Mouse (Mus musculus): ENCODE measurements around the gene Susd1.

Gene Susd1

DNA sequence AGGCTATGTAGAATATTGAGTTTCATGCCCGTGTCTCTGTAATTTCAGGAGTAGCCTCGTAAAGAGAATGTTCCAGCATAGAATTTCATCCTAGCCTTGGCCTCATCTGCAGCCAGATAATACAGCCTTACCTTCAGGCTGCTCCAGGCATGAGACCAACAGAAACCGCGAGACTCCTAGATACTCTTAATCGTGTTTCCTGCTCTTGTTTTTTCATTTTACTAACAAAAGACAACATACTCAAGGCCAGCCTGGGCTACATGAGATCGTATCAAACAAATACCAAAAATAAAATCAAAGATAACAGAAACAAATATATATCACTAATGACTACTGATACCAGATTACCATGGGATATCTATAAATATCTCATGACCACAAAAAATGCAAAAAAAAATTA is 9.3 kb downstream of the Susd1 start:
- no peak for DNase-seq (ENCODE audit: low spot score)

DNA sequence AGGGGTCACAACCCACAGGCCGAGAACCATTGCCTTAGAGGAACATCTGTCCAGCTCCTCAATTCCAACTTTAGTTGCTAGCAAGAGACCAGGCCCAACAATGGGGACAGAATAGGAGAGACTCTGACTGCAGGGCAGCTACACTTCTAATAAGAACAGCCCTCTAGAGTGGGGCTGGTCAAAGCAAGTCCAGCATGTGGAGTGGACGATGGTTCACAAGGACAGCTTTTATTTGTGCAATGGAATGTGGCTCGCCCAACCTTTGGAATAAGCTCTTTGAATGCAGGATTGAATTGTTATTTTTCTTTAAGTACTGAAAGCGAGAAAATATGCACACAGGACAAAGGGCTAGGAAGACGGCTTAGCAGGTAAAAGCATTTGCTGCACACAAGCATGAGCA is 12.0 kb downstream of the Susd1 start:
- no peak for DNase-seq (ENCODE audit: low spot score)

DNA sequence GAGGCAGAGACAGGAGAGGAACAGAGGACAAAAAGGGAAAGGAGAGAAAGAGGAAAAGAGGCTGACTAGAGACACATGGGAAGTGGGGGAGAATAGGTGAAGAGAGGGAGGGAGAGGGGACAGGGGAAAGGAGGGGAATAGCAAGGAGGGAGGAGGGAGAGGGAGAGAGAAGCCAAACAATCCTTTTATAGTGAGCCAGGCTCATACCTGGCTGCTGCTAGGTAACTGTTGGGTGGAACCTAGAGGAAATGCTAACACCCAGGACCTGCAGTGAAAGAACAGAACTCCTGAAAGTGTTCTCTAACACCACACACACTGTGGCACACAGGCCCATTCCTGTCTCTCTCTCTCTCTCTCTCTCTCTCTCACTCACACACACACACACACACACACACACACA is 15.6 kb downstream of the Susd1 start:
- DNase-seq (ENCODE audit: low spot score), result no peak

DNA sequence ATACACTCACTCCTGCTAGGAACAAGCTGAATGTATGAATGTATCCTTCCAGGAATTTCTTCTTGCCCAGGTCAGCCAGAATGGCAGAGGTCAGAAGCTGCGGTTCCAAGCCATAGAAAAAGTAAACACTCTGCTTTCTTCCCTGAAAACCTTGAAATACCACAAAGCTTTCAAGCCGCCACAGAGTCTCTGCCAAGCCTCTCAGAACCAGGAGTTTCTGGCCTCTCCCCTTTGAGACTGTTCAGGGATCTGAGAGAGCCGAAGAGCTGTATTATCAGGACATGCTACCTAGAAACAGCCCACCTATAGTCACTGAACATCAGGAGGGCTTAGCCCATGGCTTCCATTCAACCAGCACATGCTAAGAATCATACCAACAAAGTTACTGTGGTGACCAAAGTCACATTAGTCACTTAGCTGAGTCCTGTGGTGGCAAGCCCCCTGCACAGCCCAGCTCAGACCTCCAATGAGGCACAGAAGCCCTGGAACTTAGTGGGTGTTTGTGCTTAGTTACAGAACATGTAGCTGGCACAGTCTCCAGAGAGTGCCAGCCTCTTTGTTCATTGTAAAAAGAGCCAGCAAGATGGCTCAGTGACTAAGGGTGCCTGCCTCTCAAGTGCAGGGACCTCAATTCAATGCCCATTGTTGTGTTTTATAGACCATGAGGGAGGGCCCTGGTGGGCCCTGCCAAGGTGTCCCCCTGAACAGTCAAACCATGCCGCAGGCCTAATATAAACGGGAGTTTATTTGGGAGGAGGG is 16.2 kb downstream of the Susd1 start:
- no peak for DNase-seq (ENCODE audit: low spot score)

DNA sequence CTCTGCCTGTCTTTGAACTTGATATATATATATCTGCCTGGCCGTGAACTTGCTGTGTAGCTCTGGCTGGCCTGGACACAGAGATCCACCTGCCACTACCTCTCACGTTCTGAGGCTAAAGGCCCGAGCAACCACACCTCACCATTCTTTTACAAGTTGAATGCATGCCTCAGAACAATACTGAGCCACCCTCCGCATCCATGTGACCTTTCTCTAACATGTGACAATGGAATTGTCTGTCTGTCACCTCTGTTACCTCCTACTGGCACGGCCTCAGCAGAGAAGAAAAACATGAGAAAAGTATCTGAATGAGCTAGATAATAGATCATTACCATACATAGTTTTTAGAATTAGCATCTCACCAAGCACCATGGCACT is 17.1 kb downstream of the Susd1 start:
- no peak for DNase-seq (ENCODE audit: low spot score)

DNA sequence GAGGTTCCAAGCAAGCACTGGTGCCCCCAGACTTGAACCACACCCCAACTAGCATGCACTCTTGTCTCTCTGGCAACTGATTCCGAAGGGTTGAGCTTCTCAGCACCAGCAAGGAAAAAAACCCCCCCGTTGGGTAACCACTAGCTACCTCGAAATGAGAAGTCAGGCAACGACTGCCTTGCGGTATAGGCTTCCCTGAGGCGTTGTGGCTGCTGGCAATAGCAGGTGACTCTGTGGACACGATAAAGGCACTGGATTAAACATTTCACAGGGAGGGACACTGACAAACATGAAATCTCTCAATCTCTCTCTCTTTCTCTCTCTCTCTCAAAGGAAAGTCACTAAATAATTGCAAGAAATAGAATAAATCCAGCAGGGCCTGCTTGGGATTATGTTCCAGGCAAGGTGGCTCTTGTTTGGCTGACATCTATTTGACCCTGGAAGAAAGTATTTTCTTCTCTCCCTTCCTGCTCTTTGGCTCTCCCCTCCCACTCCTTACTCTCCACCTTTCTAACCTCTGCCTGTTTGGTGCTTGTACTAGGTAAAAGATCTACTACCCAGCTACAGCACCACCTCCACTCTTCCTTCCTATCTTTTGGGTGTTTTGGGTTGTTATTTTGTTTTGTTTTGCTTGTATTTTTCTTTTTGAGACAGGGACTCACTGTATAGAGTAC is 17.6 kb downstream of the Susd1 start:
- no peak for DNase-seq (ENCODE audit: low spot score)

DNA sequence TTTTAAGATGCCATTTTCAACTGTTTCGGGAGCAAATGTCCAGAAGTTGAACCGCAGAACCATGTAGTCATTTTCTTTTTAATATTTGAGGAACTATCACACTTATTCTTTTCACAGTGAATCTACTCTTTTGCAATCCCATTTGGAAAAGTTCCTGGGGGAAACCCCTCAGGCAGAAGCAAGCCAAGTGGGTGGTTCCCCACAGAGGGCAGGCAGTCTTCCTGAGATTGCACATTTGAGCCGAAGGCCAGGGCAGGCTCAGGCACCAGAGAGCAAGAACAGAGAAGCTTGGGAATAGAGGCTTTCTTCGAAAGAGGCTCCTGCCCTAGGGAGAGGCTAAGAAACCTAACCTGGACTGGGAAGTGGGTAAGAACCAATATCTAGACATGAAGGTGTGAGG is 19.2 kb downstream of the Susd1 start:
- no peak for DNase-seq (ENCODE audit: low spot score)

DNA sequence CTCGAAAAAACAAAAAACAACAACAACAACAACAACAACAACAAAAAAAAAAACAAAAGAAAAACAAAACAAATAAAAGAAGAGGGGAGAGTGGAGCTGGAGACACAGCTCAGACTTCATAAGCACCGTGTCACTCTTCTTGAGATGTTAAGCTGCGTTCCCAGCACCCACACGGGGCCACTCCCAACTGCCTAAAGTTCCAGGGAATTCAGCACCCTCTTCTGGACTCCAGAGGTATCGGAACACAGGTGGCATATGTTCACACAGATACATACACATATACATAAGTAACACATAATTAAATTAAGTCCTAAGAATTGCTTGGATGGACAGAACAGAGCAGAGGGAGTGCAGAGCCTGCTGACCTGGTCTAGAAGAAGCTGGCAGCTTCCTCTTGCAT is 25.0 kb downstream of the Susd1 start:
- DNase-seq (ENCODE audit: low spot score), result no peak

DNA sequence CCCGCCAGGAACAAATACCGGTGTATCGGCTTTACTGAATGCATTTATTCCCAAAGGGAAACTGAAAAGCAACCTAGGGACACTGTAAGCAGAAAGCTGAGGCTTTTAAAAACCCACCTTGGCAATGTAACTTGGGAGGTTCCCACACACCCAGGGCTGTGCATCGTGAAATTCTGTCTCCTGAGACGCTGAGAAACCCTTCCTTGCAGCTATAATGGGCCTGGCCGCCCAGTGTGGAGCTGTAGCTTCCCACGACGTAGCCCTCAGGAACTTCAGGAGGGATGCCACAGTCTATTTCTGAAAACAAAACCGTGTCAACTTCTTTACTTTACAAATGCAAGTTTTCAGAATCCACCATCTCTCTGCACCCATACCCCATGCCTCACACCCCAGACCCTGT is 27.3 kb downstream of the Susd1 start:
- DNase-seq (ENCODE audit: low spot score), result no peak

DNA sequence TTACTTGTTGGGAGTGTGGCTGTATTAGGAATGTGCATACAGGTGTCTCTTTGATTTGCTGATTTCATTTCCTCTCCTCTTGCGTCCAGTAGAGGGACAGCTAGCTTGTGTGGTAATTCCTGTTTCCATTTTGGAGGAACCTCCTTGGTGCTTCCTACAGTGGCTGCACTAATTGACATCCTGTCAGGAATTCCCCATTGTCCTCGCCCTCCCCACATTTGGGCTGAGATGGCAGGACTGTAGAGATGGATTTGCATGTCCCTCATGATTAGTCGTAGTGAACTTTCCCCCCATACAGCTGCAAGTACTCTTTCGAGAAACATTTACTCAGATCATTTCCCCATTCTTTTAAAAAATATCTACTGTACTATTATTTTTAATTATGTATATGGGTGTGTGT is 30.7 kb downstream of the Susd1 start:
- DNase-seq (ENCODE audit: low spot score), result no peak

DNA sequence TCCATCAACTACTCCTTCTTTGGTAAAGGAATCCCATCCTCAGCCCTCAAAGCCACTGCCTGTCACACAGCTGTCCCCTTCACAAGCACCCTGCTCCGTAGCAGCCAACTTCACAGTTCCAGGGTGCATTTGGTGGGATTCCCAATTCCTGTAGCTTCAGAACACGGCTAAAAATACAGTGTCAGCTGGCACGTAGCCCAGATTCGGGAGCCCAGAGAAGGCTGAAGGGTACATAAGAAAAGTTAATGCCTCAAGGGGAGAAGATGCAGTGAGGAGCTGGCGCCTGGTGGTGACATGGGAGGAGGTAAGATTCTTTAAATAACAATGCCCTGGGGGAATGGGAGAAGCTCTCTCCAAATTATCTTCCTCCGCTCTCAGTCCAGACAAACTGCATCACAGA is 34.1 kb downstream of the Susd1 start:
- DNase-seq (ENCODE audit: low spot score), result no peak

DNA sequence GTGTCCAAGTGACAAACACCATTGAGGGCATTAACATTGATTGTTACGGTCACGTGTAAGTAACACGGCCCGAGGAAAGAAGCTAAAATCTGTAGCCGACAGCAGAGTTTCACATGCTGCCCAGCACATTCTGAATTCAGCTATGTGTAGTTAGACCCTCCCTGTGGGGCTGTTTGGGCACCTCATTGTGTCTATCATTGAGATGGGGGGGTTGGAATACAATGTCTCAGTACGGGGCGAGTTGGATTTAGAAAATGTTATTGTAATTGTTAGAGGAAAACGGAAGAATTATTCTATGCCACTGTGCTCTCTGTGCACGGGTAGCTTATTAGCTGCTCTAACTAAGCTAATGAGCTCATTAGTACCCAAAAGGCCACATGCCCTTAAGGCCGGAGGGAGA is 37.5 kb downstream of the Susd1 start:
- no peak for DNase-seq (ENCODE audit: low spot score)

DNA sequence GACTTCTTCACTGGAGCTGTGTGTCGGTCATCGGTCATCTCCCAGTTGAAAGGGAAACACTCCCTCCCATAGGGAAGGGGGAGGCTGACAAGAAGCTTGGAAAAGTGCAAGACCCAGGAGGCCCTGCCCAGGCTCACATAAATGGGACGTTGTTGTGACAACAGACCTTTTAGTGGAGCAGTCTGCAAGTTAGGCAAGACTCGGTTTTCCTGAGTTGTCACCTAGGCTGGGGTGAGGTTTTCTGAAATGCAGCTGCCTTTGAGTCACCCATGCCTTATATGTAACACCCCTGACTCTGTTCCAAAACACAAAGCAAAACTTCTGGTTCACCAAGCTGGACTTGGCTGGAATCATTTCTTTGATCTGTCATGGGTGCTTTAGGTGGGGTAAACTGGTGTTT is 39.1 kb downstream of the Susd1 start:
- no peak for DNase-seq (ENCODE audit: low spot score)

DNA sequence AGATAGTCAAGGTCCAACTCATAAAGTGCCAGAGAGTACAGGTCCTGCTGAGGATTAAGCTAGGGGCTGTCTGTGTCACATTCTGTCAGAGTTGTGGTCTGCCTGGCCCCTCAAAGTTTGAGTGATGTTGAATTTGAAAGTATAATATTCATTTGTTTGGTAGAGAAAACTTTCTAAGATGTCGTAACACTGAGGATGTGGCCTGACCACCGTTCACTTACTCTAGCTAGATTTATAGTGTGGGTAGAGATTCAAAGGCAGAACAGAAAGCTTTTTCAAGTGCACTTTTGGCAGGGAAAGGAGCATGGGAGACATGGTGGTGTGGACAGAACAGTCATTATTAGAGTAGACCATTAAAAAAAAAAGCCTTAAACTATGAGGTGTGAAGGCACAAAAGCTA is 42.9 kb downstream of the Susd1 start:
- DNase-seq (ENCODE audit: low spot score), result no peak

DNA sequence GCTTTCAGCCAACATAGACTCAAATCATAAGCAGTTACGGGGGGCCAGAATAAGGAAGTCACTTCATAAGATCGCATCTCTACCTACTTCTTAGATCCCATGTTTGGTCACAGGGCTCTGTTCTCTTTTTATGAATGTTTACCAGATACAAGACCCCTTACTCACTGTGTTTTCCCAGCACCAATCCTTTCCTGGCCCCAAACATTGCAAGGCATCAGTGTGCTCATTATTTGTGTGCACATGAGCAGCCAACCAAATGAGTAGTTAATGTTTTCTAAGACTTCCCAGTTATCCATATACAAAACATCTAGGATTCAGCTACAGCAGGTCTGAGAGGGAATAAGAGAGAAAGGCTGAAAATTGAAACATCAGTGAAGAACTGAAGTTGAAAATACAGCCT is 44.3 kb downstream of the Susd1 start:
- DNase-seq (ENCODE audit: low spot score), result no peak

DNA sequence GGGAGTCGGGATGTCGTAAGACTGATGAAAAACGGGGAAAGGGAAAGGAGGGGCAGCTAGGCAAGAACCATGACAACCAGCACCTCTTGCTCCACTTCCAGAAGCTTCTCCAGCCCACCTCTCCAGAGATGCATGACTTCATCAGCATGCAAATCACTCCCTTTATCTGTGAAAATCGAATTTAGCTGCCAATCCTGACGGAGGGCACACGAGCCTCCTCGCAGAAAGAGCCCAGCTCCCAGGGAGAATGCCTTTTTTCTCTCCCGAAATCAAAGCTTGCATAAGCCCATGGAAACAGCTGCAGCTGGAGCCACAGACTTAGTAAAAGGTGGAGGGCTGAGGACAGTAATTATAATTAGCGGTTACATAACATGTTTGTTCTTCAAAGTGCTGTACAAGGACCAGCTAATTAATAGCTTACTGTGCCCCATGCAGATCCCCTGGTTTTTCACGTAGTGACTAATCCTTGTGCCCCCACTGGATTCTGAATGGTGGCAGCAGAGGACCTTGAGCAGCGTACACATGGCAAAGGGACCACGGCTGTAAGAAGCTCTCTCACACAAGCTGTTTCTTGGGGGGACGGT is 49.9 kb downstream of the Susd1 start:
- peak; percentile 20 for DNase-seq (ENCODE audit: low spot score)

DNA sequence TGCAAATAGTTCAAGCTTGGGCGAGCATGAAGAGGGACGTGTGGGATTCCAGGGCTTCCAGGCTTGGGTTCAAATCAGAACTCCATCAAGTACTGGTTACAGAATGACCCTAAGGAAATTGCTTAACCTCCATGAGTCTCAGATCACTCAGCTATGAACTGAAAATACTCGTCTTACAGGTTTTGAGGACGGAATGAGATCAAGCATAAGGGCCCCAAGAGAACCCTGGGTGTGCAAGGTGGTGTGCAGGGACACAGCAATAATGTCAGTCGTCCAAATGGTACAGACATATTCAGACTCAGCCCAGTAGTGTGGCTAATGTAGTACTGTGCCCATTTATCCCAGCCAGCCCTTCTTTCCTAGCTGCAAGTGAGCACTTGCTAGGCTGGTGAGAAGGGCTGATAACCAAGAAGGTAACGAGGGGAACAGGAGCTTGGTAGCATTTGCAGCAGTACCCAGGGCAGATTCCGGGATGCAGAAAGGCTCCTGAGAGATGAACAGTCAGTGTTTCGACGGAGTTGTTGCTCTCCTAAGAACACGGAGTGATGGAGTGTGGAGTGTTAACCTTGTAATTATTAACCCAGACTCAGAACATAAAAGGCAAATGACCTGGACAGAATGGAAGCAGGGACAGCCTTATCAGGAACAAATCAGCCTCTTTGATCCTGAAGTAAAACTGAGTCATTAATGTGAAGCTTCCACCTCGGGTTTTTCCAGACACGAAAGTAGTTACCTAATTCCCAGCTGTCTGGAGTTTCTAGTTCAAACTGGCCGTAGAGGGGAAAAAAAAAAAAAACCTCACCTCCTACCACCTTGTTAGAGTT is 50.8 kb downstream of the Susd1 start:
- no peak for DNase-seq (ENCODE audit: low spot score)

DNA sequence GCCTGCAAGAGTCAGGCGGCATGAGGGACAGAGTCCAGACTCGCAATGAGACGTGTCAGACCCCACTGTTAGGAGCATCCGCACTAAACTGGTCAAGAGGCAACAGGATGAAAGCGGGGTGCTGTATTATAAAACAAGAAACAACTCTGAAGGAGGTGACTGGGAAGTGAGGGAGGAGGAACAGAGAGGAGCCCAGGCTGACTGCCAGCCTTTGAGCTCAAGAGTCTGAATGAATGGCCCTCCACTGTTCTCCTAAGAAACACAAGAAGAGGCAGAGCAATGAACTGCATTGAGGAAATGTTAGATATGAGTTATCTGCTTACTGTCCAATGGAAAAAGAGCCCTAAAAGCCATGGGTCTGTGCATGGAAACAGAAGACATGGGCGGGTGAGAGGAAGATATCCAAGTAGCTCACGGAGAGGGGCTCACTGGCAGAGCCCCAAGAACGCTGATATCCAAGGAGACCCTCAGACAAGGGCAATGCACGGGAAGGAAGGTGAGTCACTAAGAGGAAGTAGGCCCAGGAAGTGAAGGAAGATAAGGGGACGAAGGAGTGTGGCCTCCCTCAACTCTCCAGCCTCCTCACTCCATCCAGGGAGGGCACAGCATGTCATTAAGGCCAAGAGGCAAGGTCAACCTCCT is 53.1 kb downstream of the Susd1 start:
- DNase-seq (ENCODE audit: low spot score), result no peak

DNA sequence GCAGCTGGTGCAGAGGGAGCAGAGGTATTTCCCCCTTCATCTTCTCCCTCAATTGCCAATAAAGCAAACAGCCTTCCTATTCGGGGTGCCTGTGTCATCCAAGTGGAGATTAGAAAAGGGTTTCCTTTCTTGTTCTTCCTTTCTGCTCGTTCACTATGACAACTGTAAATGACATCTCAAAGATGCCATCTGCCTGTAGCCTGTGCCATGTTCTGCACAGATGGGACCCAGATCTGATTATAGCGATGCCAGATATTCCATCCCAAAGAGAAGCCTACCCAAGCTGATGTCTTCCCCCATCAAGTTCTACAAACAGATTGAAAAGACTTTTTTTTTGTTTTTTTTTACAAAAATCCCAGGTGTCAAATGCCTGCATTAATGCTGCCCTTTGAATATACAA is 54.6 kb downstream of the Susd1 start:
- peak; percentile 91 for DNase-seq (ENCODE audit: low spot score)

DNA sequence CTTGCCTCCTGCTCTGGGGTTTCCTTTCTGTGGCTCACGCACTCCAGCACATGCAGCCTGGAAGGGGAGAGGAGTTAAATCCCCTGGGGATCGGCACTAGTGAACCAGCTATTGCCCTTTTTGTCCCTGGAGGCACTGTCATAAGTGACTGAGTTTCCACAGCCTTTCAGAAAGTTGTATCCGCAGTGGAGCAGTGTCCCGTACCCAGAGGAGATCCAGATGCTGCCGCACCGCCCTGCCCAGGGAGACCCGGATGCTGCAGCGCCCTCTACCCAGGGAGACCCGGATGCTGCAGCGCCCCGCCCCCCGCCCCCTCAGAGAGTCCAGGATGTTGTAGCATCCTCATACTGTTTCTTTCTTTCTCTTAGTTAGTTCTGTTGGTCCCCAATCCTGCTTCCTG is 56.3 kb downstream of the Susd1 start:
- DNase-seq (ENCODE audit: low spot score), result no peak

DNA sequence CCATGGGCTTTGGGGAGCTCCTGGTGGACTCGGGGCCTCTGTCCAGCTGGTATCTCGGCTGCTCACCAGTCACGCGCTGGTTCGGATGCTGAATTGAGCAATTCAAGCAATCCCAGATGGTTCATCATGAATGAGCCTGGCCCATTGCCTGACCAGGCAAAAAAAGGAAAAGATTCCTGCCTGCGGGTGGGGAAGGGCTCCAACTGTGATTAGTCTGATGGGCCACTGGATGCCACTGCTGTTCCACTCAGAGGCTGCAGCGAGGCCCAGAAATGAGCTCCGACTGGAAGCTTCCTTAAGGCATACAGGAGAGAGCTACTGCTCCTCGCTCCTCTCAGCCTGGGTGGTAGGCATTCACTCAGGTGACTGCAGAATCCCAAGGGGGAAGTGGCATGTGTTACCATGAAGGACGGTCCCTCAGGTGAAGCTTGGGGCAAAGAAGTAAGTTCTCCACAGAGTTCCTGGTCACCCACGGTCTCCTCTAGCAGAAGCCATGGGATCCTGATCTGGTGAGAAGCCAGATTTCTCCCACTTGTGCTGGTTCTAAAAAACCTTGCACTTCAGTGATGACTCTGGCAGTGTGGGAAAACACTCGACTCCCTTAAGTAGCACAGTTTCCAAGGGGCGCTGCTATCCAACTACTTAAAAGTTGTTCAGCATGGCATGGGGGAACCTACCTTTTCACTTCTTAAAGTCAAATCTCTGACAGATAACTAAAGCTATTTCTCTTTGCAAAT is 57.3 kb downstream of the Susd1 start:
- peak; percentile 87 for DNase-seq (ENCODE audit: low spot score)

DNA sequence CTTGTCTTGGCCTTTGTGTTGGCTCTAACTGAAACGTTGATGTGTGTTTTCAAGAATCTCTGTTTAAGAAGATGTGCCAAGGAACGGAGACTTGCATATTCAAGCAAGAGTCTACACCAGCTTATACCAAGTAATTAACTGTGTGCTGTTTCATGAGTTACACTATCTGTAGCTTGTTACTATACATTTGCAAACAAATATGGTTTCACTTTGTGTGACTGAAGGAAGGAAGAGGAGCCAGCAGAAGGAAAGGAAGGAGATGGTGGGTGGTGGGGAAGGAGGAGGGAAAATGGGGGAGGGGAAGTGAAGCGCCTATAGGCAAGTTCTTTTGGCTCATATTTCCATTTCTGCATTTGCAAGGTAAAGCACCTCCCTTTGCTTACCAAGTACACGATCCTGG is 58.0 kb downstream of the Susd1 start:
- DNase-seq (ENCODE audit: low spot score), result no peak
